Mouse (Mus musculus): ENCODE data around the gene Nkap.
"Not testable (repeated sequence)": the region's sequence is repeated elsewhere in the genome, so short reads cannot be mapped to it uniquely, and the experiment has no call there.

Gene Nkap

DNA sequence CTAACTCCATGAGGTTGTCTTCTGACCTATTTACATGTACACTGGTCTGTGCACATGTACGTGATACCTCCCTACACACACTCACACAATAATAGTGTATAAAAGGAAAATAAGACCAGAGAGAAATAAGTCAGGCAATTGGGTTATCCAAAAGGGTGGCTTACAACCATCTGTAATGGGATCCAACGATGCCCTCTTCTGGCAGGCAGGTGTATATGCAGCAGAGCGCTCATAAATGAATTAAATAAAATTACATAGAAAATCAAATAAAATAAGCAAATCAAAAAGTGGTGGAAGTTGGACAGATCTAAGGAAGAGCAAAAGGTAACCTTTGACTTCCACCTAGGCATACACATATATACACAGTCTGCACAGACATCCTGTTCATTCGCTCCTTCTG is 31.2 kb downstream of the Nkap start:
- in situ Hi-C loops (cut with MboI, MseI) = no loop called here

DNA sequence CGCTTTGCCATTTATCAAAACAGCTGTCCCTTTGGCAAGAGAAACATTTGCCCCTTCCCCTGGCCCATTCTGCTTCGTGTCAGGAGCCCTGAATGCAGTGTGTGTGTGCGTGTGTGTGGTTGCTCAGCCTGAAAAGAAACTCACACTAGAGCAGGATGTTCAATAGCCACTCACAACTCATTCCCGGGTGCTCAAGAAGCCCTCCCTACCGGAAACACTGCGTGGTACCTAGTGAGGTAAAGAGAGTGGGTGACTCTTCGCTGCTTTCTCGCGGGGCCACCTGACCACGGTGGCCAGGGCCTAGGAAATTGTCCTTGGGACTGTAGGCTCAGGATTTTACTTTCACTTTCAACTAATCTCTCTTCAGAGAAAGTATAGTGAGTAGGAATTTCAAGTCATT is 34.6 kb downstream of the Nkap start:
- in situ Hi-C loops (cut with MboI, MseI) = no loop called here

- in situ Hi-C loops (cut with MboI, MseI) = no loop called here
Observed at GRCm38 (mm10) chrX:37163115-37163514, 36.5 kb downstream of the Nkap start.

DNA sequence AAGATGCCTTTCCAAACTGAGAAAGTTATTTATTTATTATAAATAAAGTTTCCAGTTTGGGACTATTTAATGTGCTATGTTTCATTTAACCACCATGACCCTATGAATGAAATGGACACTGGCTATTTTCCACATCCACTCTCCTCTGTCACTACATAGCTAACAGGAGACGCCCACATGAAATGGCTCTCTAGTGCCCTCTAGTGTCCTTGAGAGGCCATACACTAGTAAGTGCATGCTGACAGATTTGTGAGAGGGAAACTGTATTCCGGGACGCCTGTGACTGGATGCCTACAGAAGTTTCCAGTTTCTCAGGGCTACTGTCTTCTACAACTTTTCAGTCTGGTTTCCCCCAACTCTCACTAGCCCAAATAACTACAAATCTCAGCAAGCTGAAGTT is 40.5 kb downstream of the Nkap start:
- in situ Hi-C loops (cut with MboI, MseI) = no loop called here

DNA sequence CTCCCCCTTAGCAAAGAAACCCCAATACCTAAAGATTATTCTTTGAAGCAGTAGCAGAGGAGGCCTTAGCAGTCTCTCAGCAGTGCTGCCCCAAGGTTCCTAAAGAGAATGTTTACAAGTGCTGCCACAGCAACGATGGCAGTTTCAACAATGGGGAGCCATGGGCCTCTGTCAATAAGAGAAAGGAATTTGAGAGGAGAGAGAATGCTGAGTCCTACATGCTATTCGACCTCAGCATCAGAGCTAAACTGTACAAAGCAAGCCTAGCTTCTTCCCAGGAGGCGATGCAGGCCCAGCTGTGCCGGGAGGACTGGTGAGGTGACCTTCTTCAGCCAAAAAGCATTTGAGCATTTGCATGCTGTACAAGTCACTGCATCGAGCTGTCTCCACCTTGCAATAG is 42.1 kb downstream of the Nkap start, which contains the start of gene Akap14:
Gene Akap14, minus strand, starts transcription at position 101 of the 400 bp plus-strand sequence.
- in situ Hi-C loops (cut with MboI, MseI) = no loop called here

DNA sequence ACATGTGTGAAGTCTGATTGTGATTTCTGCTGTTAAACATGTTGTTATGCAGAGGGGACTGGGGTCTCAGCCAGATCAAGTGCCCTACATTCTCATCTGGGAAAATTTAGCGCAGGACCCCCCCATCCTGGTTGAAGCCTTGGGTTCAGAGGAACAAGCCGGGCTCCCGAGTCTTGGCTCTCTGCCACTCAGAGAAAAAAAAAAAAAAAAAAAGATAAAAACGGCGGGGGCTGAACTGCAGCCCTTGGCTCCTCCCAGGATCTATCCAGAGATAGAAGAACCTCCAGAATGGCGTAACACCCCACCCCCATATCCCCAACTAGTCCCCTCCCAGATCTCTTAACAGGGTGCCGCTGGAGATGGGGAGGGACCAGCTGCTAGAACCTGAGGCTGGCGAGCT is 57.8 kb downstream of the Nkap start:
- in situ Hi-C loops (cut with MboI, MseI) = not testable (repeated sequence)

GRCm38 (mm10) chrX:37190755-37191104 is 64.1 kb downstream of the Nkap start:
- in situ Hi-C loops (cut with MboI, MseI) = no loop called here

DNA sequence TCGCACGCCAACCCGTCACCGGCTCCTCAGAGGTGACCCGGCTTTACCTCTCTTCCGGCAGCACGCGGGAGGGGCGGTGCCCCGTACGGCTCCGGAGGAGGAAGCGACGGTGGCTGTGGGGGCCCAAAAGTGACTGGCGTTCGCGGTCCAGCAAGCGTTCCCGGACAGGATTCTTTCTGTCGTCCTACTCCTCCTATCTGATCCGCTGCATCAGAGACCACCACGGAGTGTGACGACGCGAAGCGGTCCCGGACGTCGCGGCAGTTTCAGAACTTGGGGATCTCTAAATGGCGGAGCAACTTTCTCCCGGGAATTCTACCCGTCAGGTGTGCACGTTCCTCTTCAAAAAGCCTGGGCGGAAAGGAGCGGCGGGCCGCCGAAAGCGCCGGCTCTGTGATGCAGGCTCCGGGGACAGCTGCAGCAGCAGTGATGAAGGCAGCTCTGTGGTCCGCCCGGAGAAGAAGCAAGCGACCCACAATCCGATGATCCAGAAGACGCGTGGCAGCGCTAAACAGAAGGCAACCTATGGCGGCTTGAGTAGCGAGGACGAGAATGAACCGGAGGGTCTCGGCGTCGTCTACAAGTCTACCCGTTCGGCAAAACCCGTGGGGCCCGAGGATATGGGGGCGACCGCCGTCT is 64.6 kb downstream of the Nkap start, which contains the start of the genes Ndufa1 and Rnf113a1:
Gene Ndufa1, minus strand, starts transcription at position 59 of the 639 bp plus-strand sequence.
Gene Rnf113a1, plus strand, starts transcription at position 141 of the 639 bp plus-strand sequence.
- in situ Hi-C loops (cut with MboI, MseI) = no loop called here

DNA sequence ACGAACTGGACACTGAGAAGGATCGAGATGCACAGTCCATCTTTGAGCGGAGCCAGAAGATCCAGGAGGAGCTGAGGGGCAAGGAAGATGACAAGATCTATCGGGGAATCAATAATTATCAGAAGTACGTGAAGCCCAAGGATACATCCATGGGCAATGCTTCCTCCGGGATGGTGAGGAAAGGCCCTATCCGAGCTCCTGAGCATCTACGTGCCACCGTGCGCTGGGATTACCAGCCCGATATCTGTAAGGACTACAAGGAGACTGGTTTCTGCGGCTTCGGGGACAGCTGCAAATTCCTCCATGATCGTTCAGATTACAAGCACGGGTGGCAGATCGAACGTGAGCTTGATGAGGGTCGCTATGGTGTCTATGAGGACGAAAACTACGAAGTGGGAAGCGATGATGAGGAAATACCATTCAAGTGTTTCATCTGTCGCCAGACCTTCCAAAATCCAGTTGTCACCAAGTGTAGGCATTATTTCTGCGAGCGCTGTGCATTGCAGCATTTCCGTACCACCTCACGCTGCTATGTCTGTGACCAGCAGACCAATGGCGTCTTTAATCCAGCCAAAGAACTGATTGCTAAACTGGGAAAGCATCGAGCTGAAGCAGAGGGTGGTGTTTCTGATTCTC is 65.3 kb downstream of the Nkap start:
- in situ Hi-C loops (cut with MboI, MseI) = no loop called here

GRCm38 (mm10) chrX:37198676-37199075 is 72.1 kb downstream of the Nkap start:
- in situ Hi-C loops (cut with MboI, MseI) = no loop called here

Measured in T-helper 1 cell (primary cell).